Mouse (Mus musculus) lung, postnatal 0 days (tissue): ENCODE data around the gene S1pr1.

Experiments used
- CTCF ChIP-seq: IDR thresholded peaks from 2 replicates; pipeline ENCODE4 v1.5.1; 2016; ENCODE audit warnings: antibody characterized with exemption, mild to moderate bottlenecking
- EP300 ChIP-seq: IDR thresholded peaks from 2 replicates; pipeline ENCODE4 v1.6.1; 2016; ENCODE audit warnings: antibody characterized with exemption, mild to moderate bottlenecking, control low read depth

DNA sequence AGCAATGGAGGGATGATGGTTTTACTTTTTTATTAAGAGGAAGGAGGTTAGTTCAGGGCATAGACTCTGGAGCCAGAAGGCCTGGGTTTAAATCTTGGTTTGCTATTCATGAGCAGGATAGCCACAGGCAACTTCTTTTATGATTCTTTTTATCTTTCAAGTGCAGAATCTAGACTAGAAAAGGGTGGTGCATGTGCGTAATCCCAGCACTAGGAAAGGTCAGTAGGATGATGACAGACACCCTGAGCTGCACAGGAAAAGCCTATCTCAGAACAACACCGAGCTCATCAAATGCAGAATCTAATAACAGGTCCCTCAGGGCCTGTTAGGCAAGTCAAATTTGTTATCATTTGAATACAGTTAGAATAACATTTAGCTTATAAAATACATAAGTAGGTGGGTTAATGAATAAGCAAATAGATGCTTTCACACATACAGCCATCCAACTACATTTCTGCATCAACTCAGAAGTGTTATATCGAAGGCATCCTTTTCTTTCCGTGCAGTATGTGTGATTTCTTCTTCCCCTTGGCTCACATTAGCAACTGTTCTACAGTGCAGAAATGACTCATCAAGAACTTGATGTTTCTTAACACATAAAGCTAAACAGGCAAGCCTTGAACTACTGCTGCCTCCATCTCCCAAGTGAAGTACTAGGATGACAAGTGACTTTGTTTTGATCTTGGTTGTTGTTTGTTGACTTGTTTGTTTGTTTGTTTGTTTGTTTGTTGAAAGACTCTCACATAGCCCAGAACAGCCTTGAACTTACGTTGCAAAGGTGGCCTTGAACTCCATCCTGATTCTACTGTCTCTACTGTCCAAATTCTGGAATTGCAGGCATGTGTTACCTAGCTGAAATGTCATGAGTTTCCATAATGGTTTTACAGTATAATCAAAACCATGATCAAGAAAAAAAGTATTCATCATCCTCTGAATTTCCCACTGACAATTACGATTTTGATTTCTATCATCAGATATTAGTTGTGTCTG, 39.0 kb downstream of the S1pr1 start:
- TF ChIP-seq CTCF (no peak), EP300 (no peak)
